Mouse (Mus musculus) liver, embryonic 14.5 days (tissue): Measurements from ENCODE around the gene Exosc3. TPM values are rescaled to one million over a fixed set of nuclear protein-coding genes. Genes with fewer than 3 reads are reported as not detected.
"Not testable (repeated sequence)": the region's sequence is repeated elsewhere in the genome, so short reads cannot be mapped to it uniquely, and the experiment has no call there.

Source experiments
- ATAC-seq: fragments of 200-750 bp; cut with Nextera tagmentation; 2 replicates; pipeline ENCODE4 v1.8.0; 2017; ENCODE audit warnings: moderate number of reproducible peaks, mild to moderate bottlenecking, moderate library complexity; ENCODE audit not compliant: insufficient read depth
- DNase-seq, 3 experiments: peaks; one replicate each; pipeline ENCODE4 v3.0.0-alpha.2; 2012 to 2013; ENCODE audit warnings: low read depth in 3 of 3, low spot score in 3 of 3
- H3K27ac ChIP-seq: fragments of 300-500 bp; sonication (generic); 2 replicates; pipeline ENCODE4 v1.5.1; 2014; ENCODE audit warnings: moderate library complexity, mild to moderate bottlenecking, control low read depth, inconsistent platforms
- H3K27me3 ChIP-seq: fragments of 300-500 bp; sonication (generic); 2 replicates; pipeline ENCODE4 v1.6.1; 2014; ENCODE audit warnings: mild to moderate bottlenecking, low read length, moderate library complexity; ENCODE audit not compliant: control insufficient read depth, insufficient read depth
- H3K36me3 ChIP-seq: fragments of 300-500 bp; sonication (generic); replicated peaks from 2 replicates; pipeline ENCODE4 v1.6.1; 2014; ENCODE audit warnings: low read depth; ENCODE audit not compliant: control insufficient read depth, insufficient read depth
- H3K4me1 ChIP-seq, 2 experiments: fragments of 200-500 bp in 1 of 2; fragments of 300-500 bp in 1 of 2; sonication (generic) in 1 of 2; replicated peaks; 2 replicates each; pipeline ENCODE4 v1.6.1; 2012 to 2014; ENCODE audit warnings: antibody characterized with exemption in 1 of 2, inconsistent platforms in 1 of 2, low read length in 1 of 2; ENCODE audit not compliant: control insufficient read depth in 2 of 2, insufficient read depth in 2 of 2
- H3K4me2 ChIP-seq: fragments of 300-500 bp; sonication (generic); 2 replicates; pipeline ENCODE4 v1.6.1; 2014; ENCODE audit warnings: low read depth, mild to moderate bottlenecking, control low read depth, moderate library complexity
- H3K4me3 ChIP-seq, 2 experiments: fragments of 200-500 bp in 1 of 2; fragments of 300-500 bp in 1 of 2; sonication (generic) in 1 of 2; 2 replicates each; pipeline ENCODE4 v1.5.1; 2012 to 2014; ENCODE audit warnings: low read depth in 2 of 2, low read length in 2 of 2, mild to moderate bottlenecking in 2 of 2, control low read depth in 1 of 2, inconsistent platforms in 1 of 2, moderate library complexity in 1 of 2; ENCODE audit not compliant: insufficient read depth in 1 of 2
- H3K9ac ChIP-seq: fragments of 300-500 bp; sonication (generic); replicated peaks from 2 replicates; pipeline ENCODE4 v1.6.1; 2014; ENCODE audit warnings: mild to moderate bottlenecking, control low read depth, moderate library complexity
- H3K9me3 ChIP-seq: fragments of 300-500 bp; sonication (generic); 2 replicates; pipeline ENCODE4 v1.6.1; 2016; ENCODE audit warnings: low read length, mixed read lengths; ENCODE audit not compliant: control insufficient read depth
- CTCF ChIP-seq: IDR thresholded peaks from 2 replicates; pipeline ENCODE4 v1.5.1; 2016; ENCODE audit warnings: antibody characterized with exemption, low read depth, control low read depth
- EP300 ChIP-seq: IDR thresholded peaks from 2 replicates; pipeline ENCODE4 v1.6.1; 2016; ENCODE audit warnings: antibody characterized with exemption, low read depth
- WGBS: fragments of 180-500 bp; shearing (Covaris S2); extraction: QIAGEN DNeasy Blood & Tissue Kit; methylation state at CpG from one replicate; pipeline ENCODE4 v1.1.7; 2014; ENCODE audit not compliant: insufficient replicate concordance; 5-methylcytosine and 5-hydroxymethylcytosine counted together
- polyA plus RNA-seq, 2 experiments: library from polyadenylated mRNA; depleted of rRNA in 1 of 2; stranded (reverse) in 1 of 2; unstranded in 1 of 2; fragments of >200 nt; fragmentation: Nextera tagmentation in 1 of 2; extraction: Ambion mirVana in 1 of 2; gene quantifications; 2 replicates each; pipeline versions ENCODE4 v1.2.1 to v1.2.3; 2012 to 2014

Gene Exosc3
- polyA plus RNA-seq (2012; rRNA removed): 22.9 and 31.6 TPM in 2 replicates
- 57.2 and 59.7 TPM in 2 replicates for polyA plus RNA-seq (2014; fragmentation: Nextera tagmentation; extraction: Ambion mirVana)

DNA sequence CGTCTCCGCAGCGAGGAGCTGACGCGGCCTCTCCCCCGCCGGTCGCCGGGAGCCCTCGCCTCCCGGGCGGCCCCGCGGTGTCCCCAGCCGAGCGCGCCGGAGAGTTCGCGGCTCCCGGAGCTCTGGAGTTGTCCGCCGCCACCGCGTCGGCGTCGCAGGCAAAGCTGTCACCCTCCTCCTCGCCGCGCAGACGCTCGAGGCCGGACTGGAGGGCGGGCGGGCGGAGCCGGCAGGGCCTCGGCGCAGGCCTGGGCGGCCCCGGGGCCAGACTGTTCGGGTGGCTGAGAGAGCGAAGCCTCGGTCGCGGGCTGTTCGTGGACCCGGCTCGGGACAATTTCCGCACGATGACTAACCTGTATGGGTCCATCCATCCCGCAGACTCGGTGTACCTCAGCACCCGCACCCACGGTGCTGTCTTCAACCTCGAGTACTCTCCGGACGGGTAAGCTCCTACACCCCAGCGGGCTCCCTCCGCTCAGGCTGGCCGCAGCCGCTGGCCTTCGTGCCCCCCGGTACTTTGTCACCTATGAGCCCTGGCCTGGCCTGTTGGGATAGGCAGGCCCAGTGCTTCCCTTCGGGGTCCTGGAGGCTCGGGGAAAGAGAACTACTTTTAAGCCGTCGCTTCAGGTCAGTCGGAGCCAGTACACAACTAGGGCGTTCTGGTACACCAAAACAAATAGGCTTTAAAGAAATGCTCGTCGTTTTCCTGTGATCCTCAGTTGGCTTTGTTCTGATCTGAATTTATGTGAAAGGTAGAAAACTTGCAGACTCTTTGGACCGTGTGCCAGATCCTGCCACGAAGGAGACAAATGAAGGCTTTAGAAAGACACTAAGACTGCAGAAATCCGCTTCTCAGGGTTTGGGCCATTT lies at the start of gene Exosc3:
Gene Exosc3 (minus strand): TSS at position 447 of the 870 bp plus-strand sequence.
- H3K4me1 ChIP-seq: peaks cover 7 to 8% of the 10 kb centered on the region in 2 experiments
- H3K27me3 ChIP-seq: no peaks in the 10 kb centered on the region
- under 1% methylated on average over 62 of the region's 76 CpGs for whole genome bisulfite sequencing
- ATAC-seq (peak; percentile 92), DNase-seq (peak; percentile 50 to 54 (median 53))
- no peaks in the 10 kb centered on the region for H3K9me3 ChIP-seq
- H3K9ac ChIP-seq: peak within 1 kb of the TSS; percentile 99
- peaks cover 6% of the 10 kb centered on the region for H3K36me3 ChIP-seq
- H3K4me2 ChIP-seq: peak within 1 kb of the TSS; percentile 92
- H3K4me3 ChIP-seq: peak within 1 kb of the TSS; percentile 73 to 99
- peak within 1 kb of the TSS; percentile 92 for H3K27ac ChIP-seq
- no peak for TF ChIP-seq EP300
- TF ChIP-seq CTCF: no peak

DNA sequence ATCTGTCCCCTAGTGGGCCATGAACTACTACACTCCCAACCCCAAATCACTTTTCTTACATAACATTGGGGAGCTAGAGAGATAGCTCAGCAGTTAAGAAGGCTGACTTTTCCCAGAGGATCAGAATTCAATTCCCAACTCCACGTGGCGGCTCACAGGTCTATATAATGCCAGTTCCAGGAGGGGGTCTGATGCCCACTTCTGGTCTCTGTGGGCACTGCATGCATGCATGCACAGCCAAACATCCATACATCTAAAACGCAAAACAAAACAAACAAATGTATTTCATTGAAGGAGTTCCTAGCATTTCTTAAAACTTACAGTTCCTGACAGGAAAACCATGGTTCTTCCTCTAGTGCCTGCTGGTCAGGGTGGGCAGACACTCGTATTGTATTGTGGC lies 49.6 kb upstream of the Exosc3 start:
- TF ChIP-seq EP300 (no peak), CTCF (peak; percentile 50)
- 61% methylated on average over 4 of the region's 4 CpGs for WGBS
- Histone ChIP-seq H3K4me1 (no peaks in the 10 kb centered on the region), H3K9ac (no peak overlapping the region), H3K27ac (no peak overlapping the region), H3K4me2 (no peak overlapping the region), H3K4me3 (no peak overlapping the region), H3K9me3 (no peaks in the 10 kb centered on the region), H3K36me3 (peaks cover 16% of the 10 kb centered on the region), H3K27me3 (no peaks in the 10 kb centered on the region)
- no peak for ATAC-seq
- DNase-seq: no peak

DNA sequence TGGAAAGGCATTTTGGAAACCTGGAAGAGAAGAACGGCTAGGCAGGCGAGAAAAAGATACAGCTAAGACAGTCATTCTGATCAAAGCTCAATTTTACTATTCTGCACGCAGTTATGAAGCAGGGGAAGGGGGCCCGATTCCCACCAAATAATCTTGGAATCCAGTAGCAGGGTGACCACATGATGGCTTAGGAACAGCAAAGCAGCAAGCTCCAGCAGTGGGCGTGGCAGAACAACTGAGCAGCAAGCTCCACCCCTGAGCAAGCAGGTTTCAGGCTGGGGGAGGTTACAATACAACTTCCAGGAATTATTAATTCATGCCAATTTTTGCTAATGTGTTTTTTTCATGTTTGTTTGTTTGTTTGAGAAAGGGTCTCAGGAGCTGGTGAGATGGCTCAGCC lies 44.8 kb upstream of the Exosc3 start:
- not testable (repeated sequence) for H3K9ac ChIP-seq, H3K36me3 ChIP-seq, H3K4me3 ChIP-seq, H3K9me3 ChIP-seq, H3K27ac ChIP-seq, ATAC-seq, H3K4me2 ChIP-seq, H3K4me1 ChIP-seq, H3K27me3 ChIP-seq, DNase-seq
- WGBS: 77% methylated on average over 5 of the region's 5 CpGs

DNA sequence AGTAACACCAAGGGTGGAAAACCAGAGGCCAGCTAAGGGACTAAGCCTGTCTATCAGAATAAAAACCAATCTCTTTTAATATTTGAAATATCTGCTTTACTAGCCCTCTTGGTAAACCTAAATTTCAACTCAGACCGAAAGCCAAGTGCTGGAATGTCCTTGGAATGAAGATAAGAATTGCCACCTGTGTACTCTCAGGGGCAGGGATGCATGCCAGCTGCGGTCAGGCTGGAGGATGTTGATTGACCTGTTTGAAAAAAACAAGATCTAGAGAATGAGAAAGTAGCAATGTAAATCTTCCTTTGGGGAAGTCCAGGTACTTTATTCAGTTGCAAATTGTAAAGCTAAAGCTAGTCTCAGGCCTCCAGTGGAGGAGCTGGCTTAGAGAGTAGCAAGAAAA lies 39.6 kb upstream of the Exosc3 start:
- H3K9me3 ChIP-seq, ATAC-seq, H3K4me3 ChIP-seq, H3K4me2 ChIP-seq, H3K36me3 ChIP-seq, H3K27ac ChIP-seq, DNase-seq, H3K9ac ChIP-seq, H3K27me3 ChIP-seq, H3K4me1 ChIP-seq: not testable (repeated sequence)
- WGBS: 59% methylated on average over 2 of the region's 2 CpGs

DNA sequence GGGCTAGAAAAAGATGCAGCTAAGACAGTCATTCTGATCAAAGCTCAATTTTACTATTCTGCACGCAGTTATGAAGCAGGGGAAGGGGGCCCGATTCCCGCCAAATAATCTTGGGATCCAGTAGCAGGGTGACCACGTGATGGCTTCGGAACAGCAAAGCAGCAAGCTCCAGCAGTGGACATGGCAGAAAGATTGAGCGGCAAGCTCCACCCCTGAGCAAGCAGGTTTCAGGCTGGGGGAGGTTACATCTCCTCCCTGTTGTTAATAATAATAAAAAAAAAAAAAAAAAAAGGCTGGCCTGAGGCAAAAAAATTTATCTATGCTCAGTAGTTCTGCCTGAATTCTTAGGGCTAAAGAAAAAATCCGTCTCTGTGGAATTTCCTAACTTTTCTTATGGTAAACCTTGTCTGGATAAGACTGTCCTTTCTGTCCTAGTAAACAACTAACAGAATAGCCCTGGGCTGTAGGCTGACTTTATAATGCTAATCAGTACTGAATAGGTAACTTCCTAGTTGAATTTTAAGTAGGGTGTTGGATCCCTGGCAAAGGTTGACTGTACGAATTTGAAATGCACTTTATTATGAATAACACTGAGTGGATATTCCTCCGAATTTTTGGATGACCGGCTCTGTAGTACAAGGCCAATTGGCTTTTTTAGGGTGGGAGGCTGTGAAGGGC lies 38.5 kb upstream of the Exosc3 start:
- WGBS: 78% methylated on average over 10 of the region's 10 CpGs
- not testable (repeated sequence) for H3K4me1 ChIP-seq, H3K4me2 ChIP-seq, H3K27ac ChIP-seq, H3K4me3 ChIP-seq, DNase-seq, ATAC-seq, H3K27me3 ChIP-seq, H3K9me3 ChIP-seq, H3K36me3 ChIP-seq, H3K9ac ChIP-seq
